Mouse (Mus musculus) intestine, embryonic 14.5 days (tissue): ENCODE results near the gene Spock2. TPM values are rescaled to one million over a fixed set of nuclear protein-coding genes. Genes with fewer than 3 reads are reported as not detected.
A peak's percentile ranks its signal among the peaks of the same experiment; 100 is the strongest.

Source experiments
- ATAC-seq: fragments of 200-750 bp; cut with Nextera tagmentation; replicated peaks from 2 replicates; pipeline ENCODE4 v1.8.0; 2017; ENCODE audit warnings: low read depth, moderate number of reproducible peaks, moderate TSS enrichment, moderate library complexity; ENCODE audit not compliant: low FRiP score, low TSS enrichment
- DNase-seq: peaks from one replicate; pipeline ENCODE4 v3.0.0-alpha.2; 2018; ENCODE audit warnings: low spot score
- H3K27ac ChIP-seq: fragments of 300-500 bp; sonication (generic); 2 replicates; pipeline ENCODE4 v1.5.1; 2014; ENCODE audit warnings: low read depth, mild to moderate bottlenecking, control low read depth
- H3K27me3 ChIP-seq: fragments of 300-500 bp; sonication (generic); replicated peaks from 2 replicates; pipeline ENCODE4 v1.6.1; 2014; ENCODE audit warnings: low read length, control low read depth; ENCODE audit not compliant: control insufficient read depth, insufficient read depth
- H3K36me3 ChIP-seq: fragments of 300-500 bp; sonication (generic); 2 replicates; pipeline ENCODE4 v1.6.1; 2014; ENCODE audit warnings: low read length, control low read depth; ENCODE audit not compliant: control insufficient read depth, insufficient read depth
- H3K4me1 ChIP-seq: fragments of 300-500 bp; sonication (generic); replicated peaks from 2 replicates; pipeline ENCODE4 v1.6.1; 2014; ENCODE audit warnings: low read length, control low read depth, mixed read lengths; ENCODE audit not compliant: control insufficient read depth, insufficient read depth
- H3K4me2 ChIP-seq: fragments of 300-500 bp; sonication (generic); 2 replicates; pipeline ENCODE4 v1.6.1; 2014; ENCODE audit warnings: low read length
- H3K4me3 ChIP-seq: fragments of 300-500 bp; sonication (generic); 2 replicates; pipeline ENCODE4 v1.5.1; 2014; ENCODE audit warnings: low read depth, low read length, control low read depth, mixed read lengths
- H3K9ac ChIP-seq: fragments of 300-500 bp; sonication (generic); 2 replicates; pipeline ENCODE4 v1.6.1; 2014; ENCODE audit warnings: mild to moderate bottlenecking, low read length
- H3K9me3 ChIP-seq: fragments of 300-500 bp; sonication (generic); 2 replicates; pipeline ENCODE4 v1.6.1; 2016; ENCODE audit warnings: low read length, control low read depth; ENCODE audit not compliant: control insufficient read depth
- WGBS: fragments of 180-500 bp; shearing (Covaris S2); extraction: QIAGEN DNeasy Blood & Tissue Kit; methylation state at CpG from one replicate; pipeline ENCODE4 v1.1.7; 2014; 5-methylcytosine and 5-hydroxymethylcytosine counted together
- polyA plus RNA-seq: library from polyadenylated mRNA; unstranded; fragments of >200 nt; fragmentation: Nextera tagmentation; extraction: Ambion mirVana; gene quantifications from 2 replicates; pipeline ENCODE4 v1.2.1, GENCODE M21; 2014

Gene Spock2
- polyA plus RNA-seq, 1 experiment from 2014 or later: 3.7 TPM

GRCm38 (mm10) chr10:60110908-60111475 lies 5.0 kb downstream of the Spock2 start:
- DNase-seq: no peak
- 85% methylated on average over 10 of the region's 10 CpGs for WGBS
- Histone ChIP-seq H3K4me3 (no peak overlapping the region), H3K36me3 (no peaks in the 10 kb centered on the region), H3K9ac (no peak overlapping the region), H3K27me3 (peaks cover 36% of the 10 kb centered on the region), H3K4me1 (peaks cover 14% of the 10 kb centered on the region), H3K4me2 (no peak overlapping the region), H3K9me3 (no peaks in the 10 kb centered on the region), H3K27ac (no peak overlapping the region)
- no peak for ATAC-seq

GRCm38 (mm10) chr10:60113965-60114690 lies 8.1 kb downstream of the Spock2 start:
- no peak overlapping the region for H3K4me2 ChIP-seq
- ATAC-seq (no peak), DNase-seq (no peak)
- H3K27ac ChIP-seq: no peak overlapping the region
- H3K36me3 ChIP-seq: no peaks in the 10 kb centered on the region
- 86% methylated on average over 9 of the region's 9 CpGs for WGBS
- H3K9me3 ChIP-seq: no peaks in the 10 kb centered on the region
- H3K27me3 ChIP-seq: peaks cover 7% of the 10 kb centered on the region; the same call in 1 of the 2 replicates
- H3K4me3 ChIP-seq: no peak overlapping the region
- H3K4me1 ChIP-seq: 0 out of 2 replicates have a peak, but pooled peaks cover 6% of the 10 kb centered on the region
- no peak overlapping the region for H3K9ac ChIP-seq

- Histone ChIP-seq H3K9me3 (no peaks in the 10 kb centered on the region), H3K36me3 (no peaks in the 10 kb centered on the region), H3K4me3 (no peak overlapping the region), H3K27ac (no peak overlapping the region), H3K9ac (no peak overlapping the region), H3K27me3 (no peaks in the 10 kb centered on the region), H3K4me1 (peaks cover 6% of the 10 kb centered on the region; the same call in 1 of the 2 replicates), H3K4me2 (peak overlapping the region; percentile 26)
- WGBS: 13% methylated on average over 14 of the region's 14 CpGs
- ATAC-seq (no peak), DNase-seq (no peak)
These were observed 9.5 kb downstream of the Spock2 start for GRCm38 (mm10) chr10:60115345-60116185.

- no peak overlapping the region for H3K4me2 ChIP-seq
- ATAC-seq (no peak), DNase-seq (no peak)
- no peaks in the 10 kb centered on the region for H3K36me3 ChIP-seq
- H3K27ac ChIP-seq: no peak overlapping the region
- peaks cover 6% of the 10 kb centered on the region; the same call in 1 of the 2 replicates for H3K4me1 ChIP-seq
- no peaks in the 10 kb centered on the region for H3K9me3 ChIP-seq
- 45% methylated on average over 4 of the region's 4 CpGs for WGBS
- no peaks in the 10 kb centered on the region for H3K27me3 ChIP-seq
- H3K9ac ChIP-seq: no peak overlapping the region
- no peak overlapping the region for H3K4me3 ChIP-seq
These were observed 11.0 kb downstream of the Spock2 start for GRCm38 (mm10) chr10:60116997-60117396.

- no peaks in the 10 kb centered on the region for H3K9me3 ChIP-seq
- DNase-seq (no peak), ATAC-seq (no peak)
- H3K4me2 ChIP-seq: no peak overlapping the region
- WGBS: 68% methylated on average over 7 of the region's 7 CpGs
- no peaks in the 10 kb centered on the region for H3K27me3 ChIP-seq
- H3K9ac ChIP-seq: no peak overlapping the region
- no peaks in the 10 kb centered on the region for H3K36me3 ChIP-seq
- no peak overlapping the region for H3K4me3 ChIP-seq
- H3K4me1 ChIP-seq: peaks cover 6% of the 10 kb centered on the region; the same call in 1 of the 2 replicates
- no peak overlapping the region for H3K27ac ChIP-seq
These were observed 12.4 kb downstream of the Spock2 start for GRCm38 (mm10) chr10:60118464-60118863.

- no peak for DNase-seq
- WGBS: 79% methylated on average over 4 of the region's 4 CpGs
- peaks cover 1% of the 10 kb centered on the region; the same call in 1 of the 2 replicates for H3K4me1 ChIP-seq
These were observed 14.6 kb downstream of the Spock2 start for GRCm38 (mm10) chr10:60120630-60121029.

GRCm38 (mm10) chr10:60124078-60124477 lies 18.1 kb downstream of the Spock2 start:
- DNase-seq (no peak), ATAC-seq (no peak)
- no peak overlapping the region for H3K9ac ChIP-seq
- H3K4me1 ChIP-seq: no peaks in the 10 kb centered on the region; the same call in 1 of the 2 replicates
- no peaks in the 10 kb centered on the region for H3K9me3 ChIP-seq
- H3K27ac ChIP-seq: no peak overlapping the region
- H3K36me3 ChIP-seq: no peaks in the 10 kb centered on the region
- H3K4me3 ChIP-seq: no peak overlapping the region
- WGBS: 68% methylated on average over 6 of the region's 6 CpGs
- no peak overlapping the region for H3K4me2 ChIP-seq
- no peaks in the 10 kb centered on the region for H3K27me3 ChIP-seq

More at GRCm38 (mm10) chr10:60120630-60121029, 14.6 kb downstream of the Spock2 start:
- Histone ChIP-seq H3K4me3 (no peak overlapping the region), H3K4me2 (no peak overlapping the region), H3K27me3 (no peaks in the 10 kb centered on the region), H3K36me3 (no peaks in the 10 kb centered on the region), H3K27ac (no peak overlapping the region), H3K9me3 (no peaks in the 10 kb centered on the region), H3K9ac (no peak overlapping the region)
- ATAC-seq: no peak

GRCm38 (mm10) chr10:60125529-60126327 lies 19.7 kb downstream of the Spock2 start:
- Histone ChIP-seq H3K36me3 (no peaks in the 10 kb centered on the region), H3K4me2 (peak overlapping the region; percentile 22; the same call in 1 of the 2 replicates), H3K27ac (no peak overlapping the region), H3K27me3 (no peaks in the 10 kb centered on the region), H3K4me3 (no peak overlapping the region; the same call in 1 of the 2 replicates), H3K9me3 (no peaks in the 10 kb centered on the region), H3K9ac (no peak overlapping the region), H3K4me1 (no peaks in the 10 kb centered on the region; the same call in 1 of the 2 replicates)
- 24% methylated on average over 21 of the region's 22 CpGs for WGBS
- DNase-seq (peak; percentile 58), ATAC-seq (peak; percentile 64; the same call in 1 of the 2 replicates)
